Mouse (Mus musculus) cortical plate, adult 2 months (tissue): ENCODE measurements at regions not wholly inside any gene's neighbourhood (a gene's known extent, or its start where the extent isn't known, plus 50 kb on each side); places are given as distances from the start of the nearest gene placed in this dataset.

Experiments
- H3K27ac ChIP-seq: fragments of 200-500 bp; 2 replicates; pipeline ENCODE4 v1.5.1; 2012; ENCODE audit warnings: low read length, control low read depth, inconsistent platforms; ENCODE audit not compliant: insufficient read depth
- H3K4me1 ChIP-seq: fragments of 200-500 bp; 2 replicates; pipeline ENCODE4 v1.6.1; 2011; ENCODE audit warnings: low read length; ENCODE audit not compliant: control insufficient read depth, insufficient read depth
- H3K4me3 ChIP-seq: fragments of 200-500 bp; 2 replicates; pipeline ENCODE4 v1.5.1; 2011; ENCODE audit warnings: mild to moderate bottlenecking, low read length, control low read depth; ENCODE audit not compliant: insufficient read depth
- CTCF ChIP-seq: fragments of 200-500 bp; IDR thresholded peaks from 2 replicates; pipeline ENCODE4 v1.5.1; 2011; ENCODE audit warnings: mild to moderate bottlenecking, control low read depth, low read length; ENCODE audit not compliant: insufficient read depth; ENCODE audit errors: extremely low read depth
- POLR2A ChIP-seq: fragments of 200-500 bp; IDR thresholded peaks from 2 replicates; pipeline ENCODE4 v1.6.1; 2011; ENCODE audit warnings: mild to moderate bottlenecking, low read length, control low read depth; ENCODE audit not compliant: insufficient read depth; ENCODE audit errors: extremely low read depth

DNA sequence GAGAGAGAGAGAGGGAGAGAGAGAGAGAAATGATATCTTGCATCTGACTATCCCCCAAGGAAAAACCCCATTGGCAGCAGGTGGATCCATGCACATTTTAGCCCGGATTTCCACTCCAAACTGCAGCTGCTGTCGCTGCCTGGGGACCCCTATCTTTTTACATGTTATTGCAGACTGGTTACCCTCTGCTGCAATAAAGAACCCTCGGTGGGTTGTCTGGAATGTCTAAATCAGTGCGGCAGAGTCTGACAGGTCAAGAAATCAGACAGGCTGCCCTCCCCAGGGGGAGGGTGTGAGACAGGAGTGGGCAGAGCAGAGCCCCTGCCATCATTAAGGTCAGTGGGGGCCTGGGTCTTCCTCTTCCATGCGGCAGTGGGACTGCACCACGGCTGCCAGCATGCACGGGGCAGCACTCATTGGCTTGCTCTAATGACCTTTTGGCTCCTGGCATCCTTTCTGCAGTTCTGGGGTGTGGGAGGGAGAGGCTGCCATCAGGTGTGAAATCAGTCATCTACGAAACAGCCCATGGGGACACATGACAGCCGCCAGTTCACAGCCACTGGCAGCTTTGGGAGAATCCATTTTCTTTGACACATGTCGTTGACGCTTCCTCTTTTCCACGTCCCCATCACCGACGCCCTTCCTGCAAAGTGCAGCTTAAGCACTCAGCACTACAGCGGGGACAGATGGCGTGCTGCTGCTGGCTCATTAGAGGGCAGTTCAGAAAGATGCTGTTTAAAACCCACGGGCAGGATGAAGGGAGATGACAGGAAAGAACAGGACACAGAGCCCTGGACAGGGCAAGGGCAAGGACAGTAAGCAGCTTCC, 256.8 kb upstream of the Sulf2 start:
- Histone ChIP-seq H3K27ac (no peak overlapping the region), H3K4me3 (no peak overlapping the region), H3K4me1 (peaks cover 2% of the 10 kb centered on the region; the same call in 1 of the 2 replicates)
- no peak for TF ChIP-seq POLR2A
- TF ChIP-seq CTCF: no peak

DNA sequence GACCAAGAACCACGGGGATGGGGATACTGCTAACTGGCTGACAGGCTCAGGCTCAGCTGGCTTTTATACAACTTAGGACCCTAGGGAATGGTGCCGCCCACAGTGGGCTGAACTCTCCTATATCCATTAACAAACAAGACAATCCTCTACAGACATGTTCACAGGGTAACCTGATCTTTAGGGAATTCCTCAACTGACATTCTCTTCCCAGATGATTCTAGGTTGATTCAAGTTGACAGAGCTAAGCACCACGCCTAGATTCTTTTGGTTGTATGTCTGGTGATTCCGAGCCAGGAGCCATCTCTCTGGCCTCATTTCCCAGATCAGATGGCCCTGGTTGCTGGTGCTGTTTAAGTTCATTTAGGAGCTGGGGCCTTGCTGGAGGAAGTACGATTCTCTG, 253.9 kb upstream of the Sulf2 start:
- Histone ChIP-seq H3K27ac (no peak overlapping the region), H3K4me1 (no peaks in the 10 kb centered on the region), H3K4me3 (no peak overlapping the region)
- no peak for TF ChIP-seq POLR2A
- TF ChIP-seq CTCF: no peak

DNA sequence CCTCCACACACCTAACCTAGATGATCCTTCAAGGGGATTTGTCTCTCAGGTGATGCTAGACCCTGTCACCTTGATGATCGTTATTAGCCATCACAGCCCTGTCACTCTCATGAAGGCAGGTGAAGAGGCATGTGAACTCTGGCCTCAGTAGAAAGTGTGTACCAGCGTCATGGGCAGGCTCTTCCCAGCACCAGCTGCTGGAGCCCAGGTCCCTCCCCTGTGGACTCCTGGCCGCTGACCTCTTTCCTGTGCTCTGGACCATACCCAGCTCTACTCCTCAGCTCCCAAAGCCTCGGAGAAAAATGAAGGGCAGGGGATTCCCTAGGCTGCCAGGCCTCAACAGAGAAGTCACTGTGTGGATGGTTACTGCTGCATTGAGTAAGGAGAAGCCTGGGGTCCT, 253.3 kb upstream of the Sulf2 start:
- TF ChIP-seq POLR2A (no peak), CTCF (no peak)
- Histone ChIP-seq H3K4me1 (no peaks in the 10 kb centered on the region), H3K4me3 (no peak overlapping the region), H3K27ac (no peak overlapping the region)

DNA sequence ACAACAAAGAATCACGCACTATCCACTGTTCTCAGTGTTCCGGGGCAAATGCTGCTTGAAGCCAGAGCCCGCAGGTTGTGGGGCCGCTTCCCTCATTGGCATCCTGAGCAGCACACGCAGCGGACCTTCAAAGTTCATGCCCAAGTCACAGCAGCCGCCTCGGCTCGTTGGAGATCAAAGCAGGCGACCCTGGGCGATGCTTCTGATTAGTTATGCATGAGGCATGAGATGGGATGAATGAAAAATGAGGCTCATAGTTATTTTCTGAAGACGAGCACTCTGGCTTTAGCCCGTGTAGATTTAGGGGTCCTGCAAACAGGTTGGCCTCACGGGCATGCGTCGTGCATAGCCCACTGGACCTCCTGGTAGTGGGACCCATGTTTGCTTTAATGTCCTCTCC, 252.5 kb upstream of the Sulf2 start:
- TF ChIP-seq POLR2A: no peak
- no peak for TF ChIP-seq CTCF
- no peak overlapping the region for H3K27ac ChIP-seq

DNA sequence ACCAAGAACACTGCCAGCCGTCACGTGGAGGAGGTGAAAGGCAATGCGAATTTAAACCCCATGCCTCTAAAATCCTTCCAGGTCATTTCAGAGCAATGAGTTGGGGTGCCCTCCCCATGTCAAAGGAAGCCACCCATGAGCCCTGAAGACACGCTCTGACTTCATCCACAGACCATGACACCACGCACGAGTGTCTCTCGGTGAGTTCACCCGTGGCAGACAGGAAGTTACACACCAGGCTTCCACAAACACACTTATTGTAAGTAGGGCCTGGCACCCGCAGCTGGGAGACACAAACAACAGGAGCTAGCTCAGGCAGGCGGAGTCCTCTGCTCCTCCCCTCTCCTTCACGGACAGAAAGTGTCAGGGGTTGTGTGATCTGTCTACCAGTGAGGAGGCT, 251.4 kb upstream of the Sulf2 start:
- H3K4me3 ChIP-seq: no peak overlapping the region
- no peak overlapping the region for H3K27ac ChIP-seq
- no peak for TF ChIP-seq POLR2A
- no peak for TF ChIP-seq CTCF
- H3K4me1 ChIP-seq: peaks cover 4% of the 10 kb centered on the region

More for the DNA sequence above, 252.5 kb upstream of the Sulf2 start:
- Histone ChIP-seq H3K4me3 (no peak overlapping the region), H3K4me1 (peaks cover 4% of the 10 kb centered on the region)

DNA sequence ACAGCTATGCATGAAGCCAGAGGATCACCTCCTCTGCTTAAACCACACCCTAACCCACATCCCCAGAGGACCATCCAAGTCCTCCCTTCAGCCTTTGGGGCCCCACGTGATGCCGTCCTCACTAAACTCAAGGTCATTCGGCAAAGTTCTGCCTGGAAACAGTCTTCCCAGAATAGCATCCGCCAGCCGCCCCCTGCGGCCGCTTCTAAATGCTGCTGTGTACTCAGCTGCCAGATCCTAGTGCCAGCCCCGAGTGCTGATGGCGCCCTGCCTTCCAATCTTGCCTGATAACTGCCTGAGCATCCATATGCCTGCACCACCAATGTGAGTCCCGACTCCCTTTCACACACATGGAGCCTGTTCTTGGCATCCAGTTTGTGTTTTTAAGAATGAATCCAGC, 247.9 kb upstream of the Sulf2 start:
- Histone ChIP-seq H3K4me3 (no peak overlapping the region), H3K4me1 (peaks cover 8% of the 10 kb centered on the region), H3K27ac (no peak overlapping the region)
- no peak for TF ChIP-seq CTCF
- no peak for TF ChIP-seq POLR2A

DNA sequence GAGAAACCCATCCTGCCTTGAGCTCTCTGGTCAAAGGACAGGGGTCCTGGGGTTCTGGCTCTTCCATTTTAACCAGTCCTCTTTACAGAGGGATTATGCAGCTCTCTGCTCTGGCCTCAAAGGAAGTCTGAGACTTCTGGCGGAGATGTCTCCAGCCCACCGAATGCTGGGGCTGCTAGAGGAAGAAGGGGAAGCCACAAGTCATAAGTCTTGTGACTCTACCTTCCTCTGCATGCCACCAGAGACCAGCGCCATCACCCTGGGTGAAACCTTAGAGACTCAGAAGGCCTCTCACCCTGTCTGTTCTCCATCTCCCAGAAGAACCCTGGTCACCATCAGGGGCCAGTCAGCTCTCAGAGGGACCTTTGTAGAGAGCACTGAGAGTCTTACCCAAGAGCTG, 246.4 kb upstream of the Sulf2 start:
- H3K27ac ChIP-seq: no peak overlapping the region
- peaks cover 8% of the 10 kb centered on the region for H3K4me1 ChIP-seq
- no peak overlapping the region for H3K4me3 ChIP-seq
- no peak for TF ChIP-seq CTCF
- no peak for TF ChIP-seq POLR2A

DNA sequence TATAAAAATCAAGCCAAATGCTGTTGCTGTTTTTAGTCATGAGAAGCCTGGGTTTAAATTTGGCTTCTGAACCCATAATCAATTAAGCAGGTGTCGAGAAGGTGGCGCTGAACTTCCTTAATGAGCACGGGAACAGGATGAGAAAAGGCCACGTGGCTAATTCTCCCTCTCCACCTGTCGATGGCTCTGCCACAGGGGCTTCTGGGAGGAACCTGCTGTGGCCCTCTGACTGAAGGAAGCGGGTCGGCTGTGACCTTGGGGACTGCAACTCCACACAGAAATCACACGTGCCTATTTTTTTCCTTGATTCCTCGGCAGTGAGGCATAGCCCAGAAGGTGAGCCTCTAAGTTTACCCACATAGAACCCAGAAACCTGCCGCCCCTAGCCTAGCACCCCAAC, 244.8 kb upstream of the Sulf2 start:
- TF ChIP-seq CTCF (no peak), POLR2A (no peak)
- peaks cover 8% of the 10 kb centered on the region for H3K4me1 ChIP-seq
- no peak overlapping the region for H3K27ac ChIP-seq

DNA sequence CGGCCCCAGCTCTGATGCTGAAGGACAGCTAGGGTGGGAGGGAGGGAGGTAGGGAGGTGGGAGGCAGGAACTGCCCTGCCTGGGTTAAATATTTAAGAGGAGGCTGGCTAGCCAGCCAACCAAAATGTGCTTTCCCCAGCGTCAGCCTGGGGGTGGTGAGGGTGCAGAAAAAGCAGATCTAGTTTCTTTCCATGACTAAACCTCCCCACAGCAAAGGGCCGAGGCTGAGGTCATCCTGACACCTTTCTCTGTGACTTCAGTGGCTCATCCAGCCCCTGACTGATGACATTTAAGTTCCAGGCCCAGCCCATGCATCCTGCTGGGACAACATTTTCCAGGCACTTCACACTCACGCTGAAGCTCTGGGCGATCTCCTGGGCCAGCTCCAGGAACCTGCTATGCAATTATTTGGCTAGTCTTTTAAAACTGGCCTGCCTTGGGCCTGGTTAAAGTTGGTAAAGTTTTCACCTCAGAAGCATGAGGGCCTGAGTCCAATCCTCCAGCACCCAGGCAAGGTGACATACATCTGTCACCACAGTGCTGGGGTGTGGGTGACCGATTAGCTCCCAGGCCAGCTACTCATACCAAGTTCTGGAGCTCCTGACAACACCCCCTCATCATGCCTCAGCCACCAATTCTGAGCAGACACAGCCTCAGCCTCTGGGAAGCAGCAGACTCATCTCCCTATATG, 243.8 kb upstream of the Sulf2 start:
- H3K27ac ChIP-seq: no peak overlapping the region
- TF ChIP-seq CTCF (no peak), POLR2A (no peak)
- peaks cover 8% of the 10 kb centered on the region for H3K4me1 ChIP-seq
- no peak overlapping the region for H3K4me3 ChIP-seq

More for the DNA sequence above, 244.8 kb upstream of the Sulf2 start:
- H3K4me3 ChIP-seq: no peak overlapping the region

DNA sequence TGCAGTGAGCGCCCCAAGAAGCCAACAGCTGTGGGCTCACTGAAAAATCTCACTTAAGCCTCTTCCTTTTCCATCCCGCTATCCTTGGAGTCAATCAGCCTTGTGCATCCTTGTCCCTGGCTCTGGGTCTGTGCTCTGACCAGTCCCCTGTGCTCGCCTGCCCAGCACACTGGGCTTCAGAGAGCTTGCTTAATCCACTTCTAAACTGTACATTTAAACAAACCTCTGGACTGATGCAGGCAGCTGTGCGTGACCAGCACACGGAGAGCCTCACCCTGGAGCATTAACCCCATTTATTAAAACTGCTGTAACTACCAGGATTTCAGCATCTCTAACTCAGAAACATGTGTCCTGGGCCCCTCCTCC, 243.3 kb upstream of the Sulf2 start:
- TF ChIP-seq CTCF (no peak), POLR2A (no peak)
- Histone ChIP-seq H3K4me3 (no peak overlapping the region), H3K4me1 (peaks cover 8% of the 10 kb centered on the region)

More for the DNA sequence above, 243.3 kb upstream of the Sulf2 start:
- H3K27ac ChIP-seq: no peak overlapping the region
